Mouse (Mus musculus): Measurements from ENCODE around the gene Cdadc1.
"Not testable (repeated sequence)": the region's sequence is repeated elsewhere in the genome, so short reads cannot be mapped to it uniquely, and the experiment has no call there.

The Cdadc1 gene

GRCm38 (mm10) chr14:59597398-59598259 is at the start of gene Cdadc1:
Gene Cdadc1, minus strand, starts transcription at chr14:59597959.
- peak; percentile 97 to 98 for DNase-seq

- peak in 1 of 2 experiments; percentile 42 for DNase-seq
Observed at GRCm38 (mm10) chr14:59646826-59647697, 49.3 kb upstream of the Cdadc1 start.

GRCm38 (mm10) chr14:59644896-59645295 is 47.1 kb upstream of the Cdadc1 start:
- DNase-seq, result no peak

GRCm38 (mm10) chr14:59644166-59644565 is 46.4 kb upstream of the Cdadc1 start:
- no peak for DNase-seq

GRCm38 (mm10) chr14:59643582-59643981 is 45.8 kb upstream of the Cdadc1 start:
- peak in 1 of 2 experiments; percentile 44 for DNase-seq

- no peak for DNase-seq
Observed at GRCm38 (mm10) chr14:59641856-59642255, 44.1 kb upstream of the Cdadc1 start.

GRCm38 (mm10) chr14:59638906-59639703 is 41.3 kb upstream of the Cdadc1 start:
- DNase-seq, result no peak

- DNase-seq, result no peak
Observed at GRCm38 (mm10) chr14:59633988-59634387, 36.2 kb upstream of the Cdadc1 start.

GRCm38 (mm10) chr14:59633295-59633898 is 35.6 kb upstream of the Cdadc1 start:
- no peak for DNase-seq

GRCm38 (mm10) chr14:59632067-59632466 is 34.3 kb upstream of the Cdadc1 start:
- DNase-seq, result no peak

- DNase-seq, result no peak
Observed at GRCm38 (mm10) chr14:59630096-59630495, 32.3 kb upstream of the Cdadc1 start.

GRCm38 (mm10) chr14:59629308-59629707 is 31.5 kb upstream of the Cdadc1 start:
- peak; percentile 39 to 42 for DNase-seq

- DNase-seq, result peak; percentile 47 to 59
Observed at GRCm38 (mm10) chr14:59627823-59628222, 30.1 kb upstream of the Cdadc1 start.

- DNase-seq, result peak in 1 of 2 experiments; percentile 39
Observed at GRCm38 (mm10) chr14:59627142-59627680, 29.5 kb upstream of the Cdadc1 start.

GRCm38 (mm10) chr14:59626711-59627110 is 29.0 kb upstream of the Cdadc1 start:
- peak; percentile 54 to 57 for DNase-seq

GRCm38 (mm10) chr14:59625806-59626364 is 28.1 kb upstream of the Cdadc1 start:
- peak; percentile 67 to 81 for DNase-seq

GRCm38 (mm10) chr14:59625158-59625805 is 27.5 kb upstream of the Cdadc1 start, which contains the start of gene Shisa2:
Gene Shisa2, plus strand, starts transcription at chr14:59625308.
- peak; percentile 89 to 93 for DNase-seq

- no peak for DNase-seq
Observed at GRCm38 (mm10) chr14:59624326-59624885, 26.6 kb upstream of the Cdadc1 start.

GRCm38 (mm10) chr14:59616802-59617201 is 19.0 kb upstream of the Cdadc1 start:
- DNase-seq, result no peak

- DNase-seq, result not testable (repeated sequence)
Observed at GRCm38 (mm10) chr14:59614149-59614548, 16.4 kb upstream of the Cdadc1 start.

Measured in kidney, postnatal 4 days (tissue).